Mouse (Mus musculus) heart, embryonic 13.5 days (tissue): Measurements from ENCODE around the gene Hoxa4. TPM values are rescaled to one million over a fixed set of nuclear protein-coding genes. Genes with fewer than 3 reads are reported as not detected.

Experiments used
- ATAC-seq: fragments of 200-750 bp; cut with Nextera tagmentation; 2 replicates; pipeline ENCODE4 v1.8.0; 2017; ENCODE audit warnings: moderate TSS enrichment; ENCODE audit not compliant: insufficient number of reproducible peaks, low FRiP score, low TSS enrichment; ENCODE audit errors: extremely low read depth
- H3K27ac ChIP-seq: fragments of 300-500 bp; sonication (generic); replicated peaks from 2 replicates; pipeline ENCODE4 v1.5.1; 2015; ENCODE audit warnings: moderate library complexity, mild to moderate bottlenecking, inconsistent platforms
- H3K27me3 ChIP-seq: fragments of 300-500 bp; sonication (generic); replicated peaks from 2 replicates; pipeline ENCODE4 v1.6.1; 2015; ENCODE audit warnings: mild to moderate bottlenecking, inconsistent platforms
- H3K36me3 ChIP-seq: fragments of 300-500 bp; sonication (generic); 2 replicates; pipeline ENCODE4 v1.6.1; 2015; ENCODE audit warnings: mild to moderate bottlenecking, inconsistent platforms
- H3K4me1 ChIP-seq: fragments of 300-500 bp; sonication (generic); 2 replicates; pipeline ENCODE4 v1.6.1; 2015; ENCODE audit warnings: inconsistent platforms
- H3K4me2 ChIP-seq: fragments of 300-500 bp; sonication (generic); 2 replicates; pipeline ENCODE4 v1.6.1; 2015; ENCODE audit warnings: inconsistent platforms, mild to moderate bottlenecking, moderate library complexity
- H3K4me3 ChIP-seq: fragments of 300-500 bp; sonication (generic); 2 replicates; pipeline ENCODE4 v1.5.1; 2015; ENCODE audit warnings: moderate library complexity, mild to moderate bottlenecking, inconsistent platforms
- H3K9ac ChIP-seq: fragments of 300-500 bp; sonication (generic); 2 replicates; pipeline ENCODE4 v1.6.1; 2015; ENCODE audit warnings: inconsistent platforms, mild to moderate bottlenecking, moderate library complexity
- H3K9me3 ChIP-seq: fragments of 300-500 bp; sonication (generic); 2 replicates; pipeline ENCODE4 v1.6.1; 2016; ENCODE audit warnings: inconsistent platforms
- WGBS: fragments of 180-500 bp; shearing (Covaris S2); methylation state at CpG from one replicate; pipeline ENCODE4 v1.1.7; 2015; ENCODE audit warnings: mixed read lengths; 5-methylcytosine and 5-hydroxymethylcytosine counted together
- polyA plus RNA-seq: library from polyadenylated mRNA; unstranded; fragments of >200 nt; fragmentation: Nextera tagmentation; extraction: Ambion mirVana; gene quantifications from 2 replicates; pipeline ENCODE4 v1.2.1, GENCODE M21; 2015

Gene Hoxa4
- polyA plus RNA-seq, 1 experiment from 2014 or later: 0.74 TPM

- no peak overlapping the region for H3K9ac ChIP-seq
- H3K27ac ChIP-seq: no peak overlapping the region
- H3K27me3 ChIP-seq: peaks cover 100% of the 10 kb centered on the region
- peaks cover 12% of the 10 kb centered on the region; the same call in 1 of the 2 replicates for H3K4me1 ChIP-seq
- no peak for ATAC-seq
- peak overlapping the region; percentile 13; the same call in 1 of the 2 replicates for H3K4me2 ChIP-seq
- 3% methylated on average over 9 of the region's 9 CpGs for WGBS
- H3K9me3 ChIP-seq: no peaks in the 10 kb centered on the region
- no peaks in the 10 kb centered on the region for H3K36me3 ChIP-seq
- H3K4me3 ChIP-seq: no peak overlapping the region
Observed at GRCm38 (mm10) chr6:52196811-52197210, 5.3 kb upstream of the Hoxa4 start.

GRCm38 (mm10) chr6:52194690-52195089 is 3.1 kb upstream of the Hoxa4 start:
- H3K36me3 ChIP-seq: no peaks in the 10 kb centered on the region
- peaks cover 20% of the 10 kb centered on the region for H3K4me1 ChIP-seq
- no peak overlapping the region for H3K4me2 ChIP-seq
- no peak overlapping the region for H3K9ac ChIP-seq
- no peaks in the 10 kb centered on the region for H3K9me3 ChIP-seq
- 4% methylated on average over 10 of the region's 10 CpGs for WGBS
- peaks cover 99% of the 10 kb centered on the region for H3K27me3 ChIP-seq
- no peak overlapping the region for H3K27ac ChIP-seq
- no peak for ATAC-seq
- H3K4me3 ChIP-seq: no peak overlapping the region

- H3K27me3 ChIP-seq: peaks cover 99% of the 10 kb centered on the region
- peak overlapping the region; percentile 42 for H3K27ac ChIP-seq
- 1% methylated on average over 37 of the region's 55 CpGs for WGBS
- no peaks in the 10 kb centered on the region for H3K36me3 ChIP-seq
- ATAC-seq: no peak
- peak overlapping the region; percentile 78 for H3K4me2 ChIP-seq
- H3K9ac ChIP-seq: peak overlapping the region; percentile 75
- H3K4me3 ChIP-seq: peak overlapping the region; percentile 59
- no peaks in the 10 kb centered on the region for H3K9me3 ChIP-seq
- peaks cover 20% of the 10 kb centered on the region for H3K4me1 ChIP-seq
Observed at GRCm38 (mm10) chr6:52191860-52192550, 452 bp upstream of the Hoxa4 start.

GRCm38 (mm10) chr6:52190410-52190809 is 1.1 kb downstream of the Hoxa4 start:
- Histone ChIP-seq H3K9me3 (no peaks in the 10 kb centered on the region), H3K4me3 (peak overlapping the region; percentile 59), H3K4me1 (peaks cover 15% of the 10 kb centered on the region), H3K9ac (peak overlapping the region; percentile 80), H3K27me3 (peaks cover 99% of the 10 kb centered on the region), H3K36me3 (no peaks in the 10 kb centered on the region), H3K27ac (peak overlapping the region; percentile 67; the same call in 1 of the 2 replicates), H3K4me2 (peak overlapping the region; percentile 78)
- ATAC-seq: no peak
- WGBS: under 1% methylated on average over 23 of the region's 23 CpGs

- Histone ChIP-seq H3K4me2 (peak overlapping the region; percentile 78), H3K27me3 (peaks cover 99% of the 10 kb centered on the region), H3K36me3 (no peaks in the 10 kb centered on the region), H3K4me1 (peaks cover 15% of the 10 kb centered on the region), H3K27ac (peak overlapping the region; percentile 42), H3K4me3 (peak overlapping the region; percentile 59), H3K9ac (peak overlapping the region; percentile 80), H3K9me3 (no peaks in the 10 kb centered on the region)
- 8% methylated on average over 8 of the region's 8 CpGs for WGBS
- ATAC-seq: no peak
Observed at GRCm38 (mm10) chr6:52189909-52190308, 1.6 kb downstream of the Hoxa4 start.

GRCm38 (mm10) chr6:52189172-52189591 is 2.4 kb downstream of the Hoxa4 start:
- H3K9me3 ChIP-seq: no peaks in the 10 kb centered on the region
- no peak for ATAC-seq
- peak overlapping the region; percentile 42 for H3K27ac ChIP-seq

GRCm38 (mm10) chr6:52186500-52186899 is 5.1 kb downstream of the Hoxa4 start:
- Histone ChIP-seq H3K36me3 (no peaks in the 10 kb centered on the region), H3K27ac (no peak overlapping the region), H3K4me1 (peaks cover 6% of the 10 kb centered on the region), H3K9ac (no peak overlapping the region), H3K9me3 (no peaks in the 10 kb centered on the region), H3K4me2 (no peak overlapping the region), H3K27me3 (peaks cover 100% of the 10 kb centered on the region), H3K4me3 (no peak overlapping the region)
- no peak for ATAC-seq
- WGBS: 24% methylated on average over 1 of the region's 1 CpGs

More at GRCm38 (mm10) chr6:52189172-52189591, 2.4 kb downstream of the Hoxa4 start:
- H3K36me3 ChIP-seq: no peaks in the 10 kb centered on the region
- 0 out of 2 replicates have a peak overlapping the region, but pooled peaks have one; percentile 78 for H3K4me2 ChIP-seq
- peaks cover 15% of the 10 kb centered on the region for H3K4me1 ChIP-seq
- peaks cover 99% of the 10 kb centered on the region for H3K27me3 ChIP-seq
- H3K9ac ChIP-seq: no peak overlapping the region
- 12% methylated on average over 5 of the region's 5 CpGs for WGBS
- no peak overlapping the region for H3K4me3 ChIP-seq

- H3K4me3 ChIP-seq: no peak overlapping the region
- no peaks in the 10 kb centered on the region for H3K4me1 ChIP-seq
- no peak overlapping the region for H3K9ac ChIP-seq
- H3K9me3 ChIP-seq: no peaks in the 10 kb centered on the region
- H3K4me2 ChIP-seq: no peak overlapping the region
- H3K27ac ChIP-seq: no peak overlapping the region
- H3K27me3 ChIP-seq: peaks cover 100% of the 10 kb centered on the region
- WGBS: 12% methylated on average over 3 of the region's 3 CpGs
- no peak for ATAC-seq
- no peaks in the 10 kb centered on the region for H3K36me3 ChIP-seq
Observed at GRCm38 (mm10) chr6:52185834-52186233, 5.7 kb downstream of the Hoxa4 start.

GRCm38 (mm10) chr6:52185222-52185621 is 6.3 kb downstream of the Hoxa4 start:
- no peaks in the 10 kb centered on the region for H3K4me1 ChIP-seq
- no peaks in the 10 kb centered on the region for H3K36me3 ChIP-seq
- no peak for ATAC-seq
- H3K9ac ChIP-seq: no peak overlapping the region
- H3K4me3 ChIP-seq: no peak overlapping the region
- H3K9me3 ChIP-seq: no peaks in the 10 kb centered on the region
- peak overlapping the region; percentile 26 for H3K4me2 ChIP-seq
- H3K27ac ChIP-seq: no peak overlapping the region
- WGBS: 3% methylated on average over 19 of the region's 19 CpGs
- H3K27me3 ChIP-seq: peaks cover 100% of the 10 kb centered on the region

- no peaks in the 10 kb centered on the region for H3K9me3 ChIP-seq
- H3K27me3 ChIP-seq: peaks cover 100% of the 10 kb centered on the region
- no peaks in the 10 kb centered on the region for H3K36me3 ChIP-seq
- no peak overlapping the region for H3K9ac ChIP-seq
- no peak overlapping the region for H3K4me3 ChIP-seq
- 7% methylated on average over 6 of the region's 6 CpGs for WGBS
- no peak for ATAC-seq
- H3K4me1 ChIP-seq: no peaks in the 10 kb centered on the region
- no peak overlapping the region for H3K27ac ChIP-seq
- peak overlapping the region; percentile 26 for H3K4me2 ChIP-seq
Observed at GRCm38 (mm10) chr6:52184668-52185067, 6.9 kb downstream of the Hoxa4 start.

GRCm38 (mm10) chr6:52183311-52184080 is 8.1 kb downstream of the Hoxa4 start:
- Histone ChIP-seq H3K9ac (no peak overlapping the region), H3K4me2 (no peak overlapping the region), H3K36me3 (no peaks in the 10 kb centered on the region), H3K27ac (no peak overlapping the region), H3K27me3 (peaks cover 100% of the 10 kb centered on the region), H3K4me1 (no peaks in the 10 kb centered on the region), H3K9me3 (no peaks in the 10 kb centered on the region), H3K4me3 (no peak overlapping the region)
- no peak for ATAC-seq
- WGBS: 17% methylated on average over 10 of the region's 10 CpGs
